Mouse (Mus musculus) liver, embryonic 14.5 days (tissue): ENCODE measurements around the gene Zfp385b. TPM values are rescaled to one million over a fixed set of nuclear protein-coding genes. Genes with fewer than 3 reads are reported as not detected.

Source experiments
- ATAC-seq: fragments of 200-750 bp; cut with Nextera tagmentation; 2 replicates; pipeline ENCODE4 v1.8.0; 2017; ENCODE audit warnings: moderate number of reproducible peaks, mild to moderate bottlenecking, moderate library complexity; ENCODE audit not compliant: insufficient read depth
- DNase-seq, 3 experiments: peaks; one replicate each; pipeline ENCODE4 v3.0.0-alpha.2; 2012 to 2013; ENCODE audit warnings: low read depth in 3 of 3, low spot score in 3 of 3
- H3K27ac ChIP-seq: fragments of 300-500 bp; sonication (generic); 2 replicates; pipeline ENCODE4 v1.5.1; 2014; ENCODE audit warnings: moderate library complexity, mild to moderate bottlenecking, control low read depth, inconsistent platforms
- H3K27me3 ChIP-seq: fragments of 300-500 bp; sonication (generic); 2 replicates; pipeline ENCODE4 v1.6.1; 2014; ENCODE audit warnings: mild to moderate bottlenecking, low read length, moderate library complexity; ENCODE audit not compliant: control insufficient read depth, insufficient read depth
- H3K36me3 ChIP-seq: fragments of 300-500 bp; sonication (generic); replicated peaks from 2 replicates; pipeline ENCODE4 v1.6.1; 2014; ENCODE audit warnings: low read depth; ENCODE audit not compliant: control insufficient read depth, insufficient read depth
- H3K4me1 ChIP-seq, 2 experiments: fragments of 200-500 bp in 1 of 2; fragments of 300-500 bp in 1 of 2; sonication (generic) in 1 of 2; replicated peaks; 2 replicates each; pipeline ENCODE4 v1.6.1; 2012 to 2014; ENCODE audit warnings: antibody characterized with exemption in 1 of 2, inconsistent platforms in 1 of 2, low read length in 1 of 2; ENCODE audit not compliant: control insufficient read depth in 2 of 2, insufficient read depth in 2 of 2
- H3K4me2 ChIP-seq: fragments of 300-500 bp; sonication (generic); 2 replicates; pipeline ENCODE4 v1.6.1; 2014; ENCODE audit warnings: low read depth, mild to moderate bottlenecking, control low read depth, moderate library complexity
- H3K4me3 ChIP-seq, 2 experiments: fragments of 200-500 bp in 1 of 2; fragments of 300-500 bp in 1 of 2; sonication (generic) in 1 of 2; 2 replicates each; pipeline ENCODE4 v1.5.1; 2012 to 2014; ENCODE audit warnings: low read depth in 2 of 2, low read length in 2 of 2, mild to moderate bottlenecking in 2 of 2, control low read depth in 1 of 2, inconsistent platforms in 1 of 2, moderate library complexity in 1 of 2; ENCODE audit not compliant: insufficient read depth in 1 of 2
- H3K9ac ChIP-seq: fragments of 300-500 bp; sonication (generic); replicated peaks from 2 replicates; pipeline ENCODE4 v1.6.1; 2014; ENCODE audit warnings: mild to moderate bottlenecking, control low read depth, moderate library complexity
- H3K9me3 ChIP-seq: fragments of 300-500 bp; sonication (generic); 2 replicates; pipeline ENCODE4 v1.6.1; 2016; ENCODE audit warnings: low read length, mixed read lengths; ENCODE audit not compliant: control insufficient read depth
- CTCF ChIP-seq: IDR thresholded peaks from 2 replicates; pipeline ENCODE4 v1.5.1; 2016; ENCODE audit warnings: antibody characterized with exemption, low read depth, control low read depth
- EP300 ChIP-seq: IDR thresholded peaks from 2 replicates; pipeline ENCODE4 v1.6.1; 2016; ENCODE audit warnings: antibody characterized with exemption, low read depth
- WGBS: fragments of 180-500 bp; shearing (Covaris S2); extraction: QIAGEN DNeasy Blood & Tissue Kit; methylation state at CpG from one replicate; pipeline ENCODE4 v1.1.7; 2014; ENCODE audit not compliant: insufficient replicate concordance; 5-methylcytosine and 5-hydroxymethylcytosine counted together
- polyA plus RNA-seq, 2 experiments: library from polyadenylated mRNA; depleted of rRNA in 1 of 2; stranded (reverse) in 1 of 2; unstranded in 1 of 2; fragments of >200 nt; fragmentation: Nextera tagmentation in 1 of 2; extraction: Ambion mirVana in 1 of 2; gene quantifications; 2 replicates each; pipeline versions ENCODE4 v1.2.1 to v1.2.3; 2012 to 2014

The Zfp385b gene
- polyA plus RNA-seq, 2 experiments: 2.8 TPM

GRCm38 (mm10) chr2:77461413-77461812, 358.0 kb downstream of the Zfp385b start:
- H3K4me2 ChIP-seq: no peak overlapping the region
- DNase-seq (no peak), ATAC-seq (no peak)
- H3K27ac ChIP-seq: no peak overlapping the region
- H3K9me3 ChIP-seq: no peaks in the 10 kb centered on the region
- 70% methylated on average over 10 of the region's 10 CpGs for WGBS
- H3K27me3 ChIP-seq: no peaks in the 10 kb centered on the region
- H3K36me3 ChIP-seq: no peaks in the 10 kb centered on the region
- H3K9ac ChIP-seq: no peak overlapping the region
- TF ChIP-seq CTCF (no peak), EP300 (no peak)
- no peak overlapping the region for H3K4me3 ChIP-seq
- H3K4me1 ChIP-seq: no peaks in the 10 kb centered on the region

- no peak overlapping the region for H3K9ac ChIP-seq
- ATAC-seq (no peak), DNase-seq (no peak)
- WGBS: 65% methylated on average over 6 of the region's 6 CpGs
- no peaks in the 10 kb centered on the region for H3K27me3 ChIP-seq
- H3K4me1 ChIP-seq: no peaks in the 10 kb centered on the region
- TF ChIP-seq EP300 (no peak), CTCF (no peak)
- H3K9me3 ChIP-seq: no peaks in the 10 kb centered on the region
- H3K4me2 ChIP-seq: no peak overlapping the region
- no peak overlapping the region for H3K4me3 ChIP-seq
- no peaks in the 10 kb centered on the region for H3K36me3 ChIP-seq
- H3K27ac ChIP-seq: no peak overlapping the region
Measured at GRCm38 (mm10) chr2:77460011-77460410, 359.4 kb downstream of the Zfp385b start.

GRCm38 (mm10) chr2:77458431-77458830, 361.0 kb downstream of the Zfp385b start:
- Histone ChIP-seq H3K4me2 (no peak overlapping the region), H3K9me3 (no peaks in the 10 kb centered on the region), H3K27ac (no peak overlapping the region), H3K4me3 (no peak overlapping the region), H3K9ac (no peak overlapping the region), H3K27me3 (no peaks in the 10 kb centered on the region), H3K36me3 (no peaks in the 10 kb centered on the region), H3K4me1 (no peaks in the 10 kb centered on the region)
- ATAC-seq (no peak), DNase-seq (no peak)
- TF ChIP-seq CTCF: no peak
- no peak for TF ChIP-seq EP300
- WGBS: 76% methylated on average over 6 of the region's 6 CpGs

- H3K27ac ChIP-seq: no peak overlapping the region
- no peak for DNase-seq
- no peak overlapping the region for H3K4me2 ChIP-seq
- no peaks in the 10 kb centered on the region for H3K36me3 ChIP-seq
- H3K27me3 ChIP-seq: no peaks in the 10 kb centered on the region
- ATAC-seq: no peak
- no peaks in the 10 kb centered on the region for H3K4me1 ChIP-seq
- H3K4me3 ChIP-seq: no peak overlapping the region
- no peak for TF ChIP-seq EP300
- TF ChIP-seq CTCF: no peak
- WGBS: 23% methylated on average over 1 of the region's 1 CpGs
- no peak overlapping the region for H3K9ac ChIP-seq
- H3K9me3 ChIP-seq: no peaks in the 10 kb centered on the region
Measured at GRCm38 (mm10) chr2:77457120-77457519, 362.3 kb downstream of the Zfp385b start.

- Histone ChIP-seq H3K27ac (no peak overlapping the region), H3K9ac (no peak overlapping the region), H3K4me3 (no peak overlapping the region), H3K9me3 (no peaks in the 10 kb centered on the region), H3K4me1 (no peaks in the 10 kb centered on the region), H3K27me3 (no peaks in the 10 kb centered on the region), H3K4me2 (no peak overlapping the region), H3K36me3 (no peaks in the 10 kb centered on the region)
- DNase-seq (peak; percentile 14 to 20 (median 18)), ATAC-seq (peak; percentile 47; the same call in 1 of the 2 replicates)
- 43% methylated on average over 4 of the region's 4 CpGs for WGBS
- peak; percentile 68 for TF ChIP-seq CTCF
- no peak for TF ChIP-seq EP300
Measured at GRCm38 (mm10) chr2:77456602-77457001, 362.8 kb downstream of the Zfp385b start.
